Mouse (Mus musculus) ovary, postnatal 10 days (tissue): ENCODE measurements around the gene Dab1.

Experiments
- DNase-seq: peaks from one replicate; pipeline ENCODE4 v3.0.0; 2022; ENCODE audit warnings: low spot score

Dab1 gene

DNA sequence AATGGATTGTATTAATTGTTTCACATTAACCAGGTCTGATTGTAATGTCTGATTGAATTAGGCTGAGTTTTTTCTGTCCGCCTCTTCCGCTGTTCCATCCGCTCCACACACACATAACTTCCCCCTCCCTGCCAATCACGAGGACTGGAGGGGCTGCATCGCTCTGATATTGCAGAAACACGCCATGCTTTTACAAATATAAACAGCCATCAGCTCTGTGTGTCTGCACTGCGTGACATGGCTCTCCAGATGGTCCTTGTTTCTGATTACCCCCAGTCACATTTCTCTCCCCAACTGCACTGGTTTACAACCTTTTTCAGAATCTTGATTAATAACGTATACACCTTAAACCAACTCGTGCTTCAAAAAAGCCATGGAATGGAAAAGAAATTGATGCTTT is 831.5 kb downstream of the Dab1 start:
- no peak for DNase-seq

DNA sequence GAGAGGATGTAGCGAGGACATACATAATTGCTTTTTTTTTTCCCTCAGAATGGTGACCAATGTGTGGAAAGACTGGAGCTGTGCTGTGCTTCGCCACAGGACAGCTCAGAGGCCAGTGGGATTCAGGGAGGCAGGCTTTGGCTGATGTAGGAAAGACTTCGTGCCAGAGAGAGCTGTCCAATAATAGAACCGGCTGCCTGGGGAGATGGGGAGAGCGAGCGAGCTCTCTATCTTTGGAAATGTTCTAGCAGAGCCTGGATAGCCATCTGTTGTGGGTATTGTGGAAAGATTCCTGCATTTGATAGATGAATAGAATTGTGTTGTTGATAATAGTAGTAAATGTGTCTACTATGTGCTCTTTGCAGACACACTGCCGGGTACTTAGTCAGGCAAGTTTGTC is 833.4 kb downstream of the Dab1 start:
- no peak for DNase-seq

DNA sequence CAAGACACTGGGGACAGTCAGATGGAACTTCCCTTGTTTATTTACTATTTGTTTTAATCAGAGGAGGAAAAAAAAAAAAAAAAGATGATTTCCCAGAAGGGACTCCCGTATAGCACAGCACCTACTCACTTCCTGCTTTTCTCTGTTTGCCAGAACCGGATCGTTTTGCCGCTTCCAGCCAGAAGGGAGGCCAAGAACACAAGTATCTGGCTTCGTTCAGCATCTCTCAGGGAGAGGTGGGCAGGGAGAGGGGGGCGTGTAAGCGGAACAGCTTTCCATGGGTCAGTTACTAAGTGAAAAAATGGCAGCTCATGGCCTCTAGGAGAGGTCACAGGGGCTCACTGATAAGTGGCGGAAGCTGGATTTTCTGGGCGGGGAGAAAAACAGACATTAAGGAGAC is 836.0 kb downstream of the Dab1 start:
- DNase-seq = no peak

DNA sequence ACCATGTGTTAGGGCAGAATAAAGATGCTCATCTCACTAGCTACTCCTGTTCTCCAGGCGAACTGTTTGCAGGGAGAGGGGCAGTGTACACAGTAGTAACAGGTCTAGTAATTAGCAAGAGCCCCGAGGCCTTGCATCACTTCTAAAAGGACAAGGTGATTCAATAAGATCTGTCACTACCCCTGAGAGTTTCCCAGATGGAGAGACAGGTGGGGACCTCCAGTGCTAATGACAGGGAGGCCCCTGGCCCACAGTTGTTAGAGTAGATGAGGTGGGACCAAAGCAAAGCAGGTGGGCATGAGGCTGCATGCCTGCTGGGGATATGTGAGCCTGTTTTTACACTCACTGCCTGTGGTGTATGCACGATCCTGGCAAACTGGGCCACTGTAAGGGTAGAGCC is 836.6 kb downstream of the Dab1 start:
- DNase-seq = no peak

DNA sequence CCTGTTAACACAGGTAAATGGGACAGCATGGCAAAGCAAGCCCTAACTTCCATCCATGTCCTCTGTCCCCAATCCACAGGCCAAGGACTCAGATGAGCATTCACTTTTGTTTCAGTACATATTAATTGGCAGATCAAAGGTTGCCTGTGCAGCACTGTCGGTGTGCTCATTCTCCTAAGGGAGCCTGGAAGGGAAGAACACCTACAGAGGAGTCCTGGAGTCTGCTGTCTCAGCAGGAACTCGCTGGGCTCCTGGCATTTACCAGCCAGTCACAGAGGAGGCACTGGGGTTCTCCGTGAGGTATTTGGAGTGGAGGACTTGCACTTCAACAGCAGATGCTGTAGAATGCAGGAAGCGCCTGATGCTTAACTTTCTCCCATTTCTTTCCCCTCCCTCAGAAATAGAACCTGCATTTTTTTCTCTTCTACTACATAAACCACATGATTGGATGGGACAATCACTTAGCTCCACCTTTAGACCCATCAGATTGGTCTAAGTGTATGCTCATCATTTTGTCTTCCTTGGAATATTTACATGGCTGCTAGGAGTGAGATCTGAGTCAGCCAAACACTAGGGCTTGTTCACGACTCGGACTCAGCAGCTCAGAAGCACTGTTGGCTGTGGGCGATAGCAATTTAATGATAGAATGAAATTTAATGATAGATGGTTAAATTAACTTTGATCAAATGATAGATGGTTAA is 837.2 kb downstream of the Dab1 start:
- no peak for DNase-seq

DNA sequence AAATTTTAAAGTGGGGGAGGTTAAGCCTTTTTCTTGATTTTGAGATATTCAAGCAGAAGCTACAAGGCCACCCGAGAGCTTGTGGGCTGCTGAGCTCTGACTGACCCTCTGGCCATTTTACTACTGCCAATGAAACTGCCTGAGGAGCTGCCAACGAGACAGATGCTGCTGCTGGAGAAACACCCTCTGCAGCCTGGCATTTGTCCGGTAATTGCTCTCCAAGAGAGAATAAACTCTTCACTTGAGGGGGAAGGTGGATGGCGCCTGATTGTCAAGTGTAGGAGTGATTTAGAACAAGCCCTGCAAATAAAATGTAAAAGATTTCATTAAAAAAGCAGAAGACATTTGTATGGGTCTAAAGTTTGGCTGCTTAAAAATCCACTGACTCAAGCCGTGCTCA is 839.6 kb downstream of the Dab1 start:
- DNase-seq = no peak

DNA sequence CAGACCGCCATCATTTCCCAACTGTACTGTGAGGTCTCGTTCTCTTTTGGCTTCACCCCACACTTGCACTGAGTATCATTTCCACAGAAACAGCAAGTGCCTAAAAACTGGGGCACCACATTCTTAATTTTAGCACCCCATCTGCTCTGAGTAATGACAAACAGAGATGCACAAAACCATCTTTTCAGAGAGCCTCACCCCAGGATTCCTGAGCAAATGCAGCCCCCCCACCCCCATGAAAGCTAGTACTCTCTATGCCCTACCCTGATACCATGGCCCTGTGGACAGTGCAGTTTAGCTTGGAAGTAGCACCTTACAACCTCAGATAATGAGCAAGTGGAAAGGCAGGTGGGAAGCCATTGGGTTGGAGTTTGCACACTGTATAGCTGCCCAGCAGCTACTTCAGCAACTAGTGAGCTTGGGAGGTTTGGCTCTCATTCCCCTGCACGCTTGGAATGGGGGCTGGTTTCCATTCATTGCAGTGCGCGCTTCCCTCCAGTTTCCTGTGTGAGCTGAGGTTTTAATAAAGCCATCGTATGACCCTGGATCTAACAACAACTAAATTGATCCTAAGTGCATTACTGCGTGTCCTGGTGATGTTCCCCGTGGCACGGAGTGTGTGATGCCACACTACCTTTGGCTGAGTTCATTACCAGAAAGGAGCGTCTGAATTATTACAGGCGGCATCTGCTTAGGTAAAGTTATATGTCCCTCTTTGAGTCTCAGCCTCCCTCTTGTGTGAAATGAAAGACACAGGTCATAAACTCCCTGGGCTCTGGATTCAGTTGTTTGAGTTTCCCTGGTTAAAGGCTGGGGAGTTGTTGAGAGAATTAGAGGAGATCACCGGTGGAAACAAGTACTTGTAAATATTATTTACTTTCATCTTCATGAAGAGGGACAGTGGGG is 842.2 kb downstream of the Dab1 start:
- no peak for DNase-seq

DNA sequence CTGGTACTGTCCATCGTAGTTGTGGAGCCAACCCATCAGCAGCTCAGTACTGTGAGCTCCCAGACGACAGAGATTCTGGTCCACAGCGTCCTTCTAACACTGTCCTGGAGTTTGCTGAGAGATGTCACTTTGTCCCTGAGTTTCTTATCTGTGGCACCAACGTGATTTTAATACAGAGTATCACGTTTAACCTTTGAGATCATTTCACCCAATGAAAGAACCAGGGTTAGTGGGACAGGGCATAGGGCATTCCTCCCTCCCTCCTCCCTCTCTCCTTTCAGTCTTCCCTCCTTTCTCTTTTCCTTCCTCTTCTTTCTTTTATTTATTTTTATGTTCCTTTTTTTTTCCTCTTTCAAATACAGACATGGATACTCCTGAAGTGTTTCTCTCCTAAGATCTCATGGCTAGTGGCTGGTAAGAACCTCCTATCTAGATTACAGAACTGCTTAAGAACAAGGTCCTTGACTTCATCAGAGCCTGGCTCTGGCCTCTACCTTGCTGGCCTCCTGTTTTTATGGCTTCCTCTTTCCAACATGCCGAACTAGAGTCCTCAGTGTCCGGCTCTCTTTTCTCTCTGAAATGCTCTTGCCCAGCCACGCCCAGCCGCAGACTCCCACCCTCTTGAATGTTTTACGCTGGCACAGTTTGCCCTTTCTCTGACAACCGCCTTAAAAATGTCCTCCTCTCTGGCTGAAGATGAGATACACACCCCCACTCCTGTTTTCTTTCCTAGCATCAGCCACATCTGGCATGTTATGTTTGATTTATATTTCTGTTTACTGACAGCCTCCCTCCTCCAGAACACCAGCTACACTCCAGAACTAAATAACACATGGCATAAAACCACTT is 844.0 kb downstream of the Dab1 start:
- no peak for DNase-seq

DNA sequence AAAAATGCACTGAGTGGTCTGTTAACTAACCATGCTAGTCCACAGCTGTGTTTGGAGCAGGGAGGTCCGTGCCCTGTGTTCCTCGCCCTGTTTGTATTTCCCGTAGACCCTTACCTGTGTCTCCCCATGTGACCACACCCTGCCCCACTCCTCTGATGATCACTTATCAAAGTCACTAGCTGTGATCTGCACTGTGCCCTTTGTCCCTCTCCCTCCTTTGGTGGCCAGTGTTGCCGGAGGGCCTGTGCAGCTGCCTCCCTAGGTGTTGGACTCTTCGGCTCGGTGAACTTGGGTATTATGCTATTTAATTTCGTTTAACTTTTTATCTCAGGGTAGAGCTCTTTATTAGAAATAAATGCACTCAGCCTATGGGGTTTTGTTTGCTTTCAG is 844.6 kb downstream of the Dab1 start:
- no peak for DNase-seq

DNA sequence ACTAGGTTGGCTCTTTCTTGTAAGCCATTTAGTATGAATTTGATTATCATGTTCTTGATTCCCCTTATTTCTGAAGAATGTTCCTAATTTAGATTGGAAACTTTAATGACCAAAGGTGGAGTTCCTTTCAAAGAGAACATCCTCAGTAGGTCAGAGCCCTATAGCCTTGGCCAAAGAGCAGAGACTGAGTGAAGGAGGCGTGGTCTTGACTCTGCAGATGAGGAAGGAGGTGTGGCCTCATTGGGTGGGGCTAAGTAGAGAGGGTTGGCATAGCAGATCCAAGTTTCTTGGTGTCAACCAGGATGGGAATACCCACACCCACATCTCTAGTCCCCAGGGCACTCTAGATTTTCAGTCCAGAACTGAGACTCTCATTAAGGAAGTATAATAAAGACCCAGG is 846.4 kb downstream of the Dab1 start:
- no peak for DNase-seq

DNA sequence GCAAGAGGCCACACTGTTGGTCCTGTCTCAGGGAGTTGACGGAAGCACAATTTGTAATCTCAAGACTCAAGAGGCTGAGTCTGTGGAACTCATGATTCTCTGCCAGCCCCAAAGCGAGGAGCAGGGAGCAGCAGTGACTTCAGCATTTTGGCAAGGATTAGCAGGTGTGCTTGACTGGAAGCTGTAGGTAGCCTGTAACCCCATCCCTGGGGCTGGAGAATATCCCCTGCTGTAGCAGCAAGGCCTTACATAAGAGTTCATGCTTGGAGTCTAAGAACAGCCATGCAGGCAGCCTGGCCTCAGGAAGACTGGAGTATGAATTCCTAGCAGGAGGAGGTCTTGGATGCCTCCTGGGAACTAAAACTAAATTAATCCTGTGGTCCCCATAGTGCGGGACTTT is 849.5 kb downstream of the Dab1 start:
- DNase-seq = no peak

DNA sequence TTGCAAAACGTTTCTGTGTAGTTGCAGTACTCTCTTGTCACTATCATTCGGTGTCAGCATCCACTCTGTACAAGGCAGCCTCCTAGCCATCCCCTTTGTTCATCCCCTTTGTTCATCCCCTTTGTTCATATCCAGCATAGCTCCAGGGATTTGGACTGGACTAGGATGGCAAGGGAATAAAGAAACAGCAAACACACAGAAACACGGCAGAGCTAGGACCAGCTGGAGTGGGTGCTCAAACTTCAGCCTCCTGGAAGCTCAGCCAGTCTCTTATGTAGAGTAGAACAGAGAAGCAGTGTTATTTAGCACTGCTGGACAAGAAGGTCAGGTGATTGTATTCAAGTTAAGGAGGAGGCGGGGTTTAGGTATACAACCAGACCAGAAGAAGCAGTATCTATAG is 853.8 kb downstream of the Dab1 start:
- no peak for DNase-seq

DNA sequence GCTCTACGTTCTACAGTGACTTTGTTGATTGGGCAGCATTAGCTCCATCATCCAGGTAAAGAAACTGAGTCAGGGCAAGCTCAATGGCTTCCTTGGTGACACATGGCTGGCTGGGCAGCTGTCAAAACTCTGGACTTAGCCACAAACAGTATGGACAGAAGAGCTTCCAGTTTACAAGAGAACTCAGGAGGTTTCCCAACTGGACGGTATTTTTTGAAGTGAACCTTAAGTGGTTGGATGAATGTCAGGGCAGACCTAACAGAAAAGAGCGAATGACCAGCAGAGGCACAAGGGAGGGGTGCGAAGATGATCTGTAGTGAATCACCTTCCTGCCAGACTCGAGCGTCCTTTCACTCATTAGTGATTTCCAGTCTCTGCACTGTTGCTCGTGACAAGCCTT is 857.7 kb downstream of the Dab1 start:
- no peak for DNase-seq

DNA sequence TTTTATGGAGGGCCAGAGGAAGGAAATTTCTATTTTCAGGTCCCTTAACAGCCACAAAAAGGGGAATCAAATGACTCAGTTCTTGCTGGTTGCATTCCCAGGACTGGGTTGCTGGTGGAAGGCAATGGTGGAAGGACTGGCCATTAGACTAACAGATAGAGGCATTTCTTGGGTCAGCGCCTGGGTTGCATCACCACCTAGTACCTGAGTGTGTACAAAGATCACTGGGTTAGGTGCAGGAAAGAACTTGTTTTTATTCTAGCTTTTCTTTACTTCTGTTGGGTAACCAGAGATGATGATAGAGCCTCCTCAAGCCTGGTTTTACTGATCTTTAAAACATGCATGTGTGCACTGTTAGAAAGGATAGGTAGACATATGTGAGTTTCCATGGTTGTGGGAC is 864.8 kb downstream of the Dab1 start:
- no peak for DNase-seq

DNA sequence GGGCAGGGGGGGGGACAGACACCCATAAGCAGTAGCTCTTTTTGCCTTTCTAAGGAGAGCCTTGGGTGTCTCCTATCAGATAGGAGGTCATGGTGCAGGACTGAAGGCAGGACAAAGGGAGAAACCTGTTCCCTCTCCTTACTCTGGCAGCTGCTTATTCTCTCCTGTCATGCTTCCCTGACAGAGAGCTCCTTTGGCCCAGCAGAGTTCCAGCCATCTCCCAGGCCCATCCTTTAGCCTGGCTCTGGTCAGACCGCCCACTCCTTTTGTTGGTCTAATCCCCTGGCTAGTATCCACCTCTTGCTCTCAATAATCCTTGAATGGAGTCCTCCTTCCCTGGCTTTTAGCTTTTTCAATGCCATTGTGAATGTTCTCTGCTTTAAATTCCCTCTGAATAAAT is 878.1 kb downstream of the Dab1 start:
- no peak for DNase-seq

DNA sequence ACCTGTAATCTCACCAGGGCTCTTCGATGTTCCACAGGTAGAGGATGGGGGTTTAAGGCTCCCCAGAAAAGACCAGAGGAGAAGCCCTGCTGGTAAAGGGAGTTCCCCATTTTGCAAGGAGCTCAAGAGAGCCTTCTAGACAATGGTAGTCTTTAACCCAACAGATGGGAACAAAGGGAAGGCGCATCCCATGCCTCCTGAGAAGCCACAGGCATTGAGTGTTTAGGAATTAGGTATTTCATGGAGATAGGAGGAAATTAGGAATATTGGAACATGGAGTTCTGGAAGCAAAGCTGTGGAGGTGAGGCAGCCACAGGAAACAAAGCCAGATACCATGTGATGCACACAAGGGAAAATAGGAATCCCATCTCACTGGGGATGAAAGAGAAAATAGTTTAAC is 881.0 kb downstream of the Dab1 start:
- no peak for DNase-seq

DNA sequence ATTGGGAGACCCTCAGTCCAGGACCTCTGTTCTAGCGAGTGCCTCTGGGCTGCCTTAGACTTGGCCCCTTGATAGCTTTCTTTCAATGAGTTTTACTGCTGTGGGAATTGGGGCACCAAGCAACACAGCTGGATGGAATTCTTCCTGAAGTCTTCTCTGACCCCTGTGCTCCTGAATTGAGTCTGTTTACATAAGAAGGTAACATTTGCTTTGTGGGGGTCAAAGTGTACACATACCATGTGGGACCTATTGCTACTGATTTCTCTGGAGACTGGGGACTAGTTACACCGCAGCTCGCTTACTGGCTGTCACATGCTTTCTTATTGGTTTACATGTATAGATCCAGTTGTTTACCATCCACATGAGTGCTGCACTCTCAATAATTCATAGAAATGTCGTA is 881.5 kb downstream of the Dab1 start:
- DNase-seq = no peak

DNA sequence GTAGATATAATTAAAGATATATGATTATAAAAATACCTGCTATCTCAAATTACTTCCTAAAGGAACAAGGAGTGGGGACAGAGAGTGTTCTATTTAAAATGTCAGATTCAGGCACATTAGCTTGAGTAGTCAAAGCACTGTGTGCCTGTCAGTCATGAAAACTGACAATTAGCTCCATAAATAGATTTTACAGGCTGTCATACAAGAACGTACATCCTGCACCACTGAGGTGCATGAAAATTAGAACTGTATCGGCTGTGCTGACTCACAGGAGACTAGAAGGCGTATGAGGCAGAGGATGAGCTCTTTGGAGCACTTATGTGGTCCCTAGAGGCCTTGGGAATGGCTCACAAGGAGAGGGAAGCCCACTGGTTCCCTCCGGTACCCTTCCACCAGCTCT is 882.1 kb downstream of the Dab1 start:
- no peak for DNase-seq

DNA sequence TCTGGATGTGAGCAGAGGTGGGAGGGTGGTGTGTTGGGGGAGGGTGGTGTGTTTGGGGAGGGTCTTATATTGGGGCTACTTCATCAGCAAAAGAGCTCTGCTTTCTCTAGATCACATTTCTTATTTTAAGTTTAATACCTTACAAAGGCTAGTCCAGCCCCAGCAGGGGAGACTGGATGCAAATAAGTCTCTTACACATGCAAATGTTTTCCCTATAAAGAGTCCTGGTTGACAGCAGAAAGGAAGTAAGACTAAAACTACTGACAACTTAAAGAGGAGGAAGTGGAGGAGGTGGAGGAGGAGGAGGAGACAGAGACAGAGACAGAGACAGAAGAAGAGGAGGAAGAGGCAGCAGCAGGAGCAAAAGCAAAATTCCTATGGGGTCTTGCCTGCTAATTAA is 885.8 kb downstream of the Dab1 start:
- DNase-seq = no peak

DNA sequence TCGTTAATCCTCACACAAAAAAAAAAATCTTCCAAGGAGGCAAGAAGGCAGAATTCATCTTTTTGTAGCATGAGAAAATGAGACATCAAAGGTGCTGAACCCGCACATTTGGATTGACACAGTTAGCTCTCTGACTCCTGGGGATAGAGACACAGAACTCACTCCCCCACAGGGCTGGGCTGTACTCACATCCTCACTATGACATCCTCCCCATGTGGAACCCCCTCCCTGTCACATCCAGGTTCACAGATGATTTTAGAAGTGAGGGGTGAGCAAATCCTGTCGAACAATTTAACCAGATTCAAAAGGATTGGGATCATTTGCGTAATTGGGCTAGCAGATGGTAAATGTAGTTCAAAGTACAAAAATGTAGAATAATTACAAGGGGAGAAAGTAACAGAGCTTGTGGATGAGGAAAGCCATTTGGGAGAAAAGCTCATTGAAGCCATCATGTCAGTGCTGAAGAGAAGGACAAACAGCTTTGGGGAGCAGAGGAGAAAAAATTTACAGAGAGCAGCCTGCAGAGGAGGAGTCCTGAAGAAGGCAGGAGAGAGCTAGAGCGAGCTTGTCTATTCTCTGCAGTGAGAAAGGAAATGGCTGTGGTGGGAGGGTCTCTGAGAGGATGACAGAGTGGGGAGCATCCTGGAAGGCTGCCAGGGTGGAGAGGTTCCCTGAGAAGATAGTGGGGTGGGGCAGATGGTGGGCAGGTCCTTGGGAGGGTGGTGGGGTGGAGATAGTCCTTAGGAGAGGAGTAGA is 890.2 kb downstream of the Dab1 start:
- no peak for DNase-seq

DNA sequence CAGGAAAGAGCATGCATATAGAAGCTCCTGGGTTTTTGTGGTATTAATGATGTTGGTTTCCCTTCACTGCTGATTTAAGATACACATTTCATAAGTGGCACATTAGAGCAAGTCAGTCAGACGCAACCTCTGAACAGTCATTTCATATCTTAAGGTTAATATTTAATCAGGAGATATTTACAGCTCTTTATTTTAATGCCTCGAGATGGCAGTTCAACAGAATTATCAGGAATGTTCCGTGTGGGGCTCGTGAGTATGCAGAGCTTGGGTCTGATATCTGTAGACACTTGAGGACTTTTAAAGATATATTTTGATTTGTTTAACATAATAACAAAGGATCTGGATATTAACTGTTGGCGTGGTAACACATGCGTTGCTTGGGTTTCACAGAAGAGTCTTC is 892.7 kb downstream of the Dab1 start:
- DNase-seq = no peak

DNA sequence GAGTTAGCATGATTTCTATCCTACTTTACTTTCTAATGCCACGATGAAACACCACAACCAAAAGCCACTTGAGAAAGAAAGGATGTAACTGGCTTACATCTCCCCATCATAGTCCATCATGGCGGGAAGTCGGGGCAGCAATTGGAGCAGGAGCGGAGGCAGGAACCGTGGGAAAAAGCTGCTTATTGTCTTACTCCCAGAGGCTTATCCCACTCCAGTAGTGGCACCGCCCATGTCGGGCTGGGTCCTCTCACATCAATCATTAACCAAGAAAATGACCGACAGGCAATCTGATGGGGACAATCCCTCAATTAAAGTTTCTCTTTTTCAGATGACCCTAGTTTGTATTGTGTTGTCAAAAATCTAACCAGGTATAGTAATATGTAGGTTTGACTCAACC is 893.4 kb downstream of the Dab1 start:
- no peak for DNase-seq
